Mouse (Mus musculus): ENCODE measurements at regions not wholly inside any gene's neighbourhood (a gene's known extent, or its start where the extent isn't known, plus 50 kb on each side); places are given as distances from the start of the nearest gene placed in this dataset.

- ATAC-seq = no peak
- H3K9me3 ChIP-seq (replicated peaks; ENCODE audit: control insufficient read depth, low read length, poor library complexity, severe bottlenecking) = no peaks in the 10 kb centered on the region
- H3K4me2 ChIP-seq (ENCODE audit: low read length) = no peak overlapping the region
- 88% methylated on average over 1 of the region's 1 CpGs for WGBS
- H3K4me3 ChIP-seq (ENCODE audit: low read depth, low read length) = no peak overlapping the region
- H3K27ac ChIP-seq (ENCODE audit: low read length) = no peak overlapping the region
- H3K27me3 ChIP-seq (ENCODE audit: control insufficient read depth, insufficient read depth, low read depth, low read length) = no peaks in the 10 kb centered on the region
- 0 out of 2 replicates have a peak, but pooled peaks cover 3% of the 10 kb centered on the region for H3K4me1 ChIP-seq (ENCODE audit: control insufficient read depth, insufficient read depth, low read length)
- no peak overlapping the region for H3K9ac ChIP-seq (ENCODE audit: low read depth, low read length)
- H3K36me3 ChIP-seq (ENCODE audit: control insufficient read depth, insufficient read depth, low read length) = no peaks in the 10 kb centered on the region
Measured at GRCm38 (mm10) chr3:130841755-130842154, 111.6 kb upstream of the Rpl34 start.

- H3K9me3 ChIP-seq (replicated peaks; ENCODE audit: control insufficient read depth, low read length, poor library complexity, severe bottlenecking) = no peaks in the 10 kb centered on the region
- H3K27me3 ChIP-seq (ENCODE audit: control insufficient read depth, insufficient read depth, low read depth, low read length) = no peaks in the 10 kb centered on the region
- no peak overlapping the region for H3K27ac ChIP-seq (ENCODE audit: low read length)
- no peak overlapping the region for H3K9ac ChIP-seq (ENCODE audit: low read depth, low read length)
- no peak overlapping the region for H3K4me3 ChIP-seq (ENCODE audit: low read depth, low read length)
- no peaks in the 10 kb centered on the region for H3K36me3 ChIP-seq (ENCODE audit: control insufficient read depth, insufficient read depth, low read length)
- no peak overlapping the region for H3K4me2 ChIP-seq (ENCODE audit: low read length)
- ATAC-seq = no peak
- 0 out of 2 replicates have a peak, but pooled peaks cover 3% of the 10 kb centered on the region for H3K4me1 ChIP-seq (ENCODE audit: control insufficient read depth, insufficient read depth, low read length)
- WGBS = 82% methylated on average over 9 of the region's 9 CpGs
Measured at GRCm38 (mm10) chr3:130839924-130840440, 109.8 kb upstream of the Rpl34 start.

- Histone ChIP-seq H3K4me2 (ENCODE audit: low read length) (no peak overlapping the region), H3K27me3 (ENCODE audit: control insufficient read depth, insufficient read depth, low read depth, low read length) (no peaks in the 10 kb centered on the region), H3K9me3 (replicated peaks; ENCODE audit: control insufficient read depth, low read length, poor library complexity, severe bottlenecking) (no peaks in the 10 kb centered on the region), H3K9ac (ENCODE audit: low read depth, low read length) (no peak overlapping the region), H3K27ac (ENCODE audit: low read length) (peak overlapping the region; percentile 55; the same call in 1 of the 2 replicates), H3K36me3 (ENCODE audit: control insufficient read depth, insufficient read depth, low read length) (no peaks in the 10 kb centered on the region), H3K4me1 (ENCODE audit: control insufficient read depth, insufficient read depth, low read length) (0 out of 2 replicates have a peak, but pooled peaks cover 3% of the 10 kb centered on the region), H3K4me3 (ENCODE audit: low read depth, low read length) (no peak overlapping the region)
- WGBS = 67% methylated on average over 19 of the region's 19 CpGs
- peak; percentile 42; the same call in 1 of the 2 replicates for ATAC-seq
Measured at GRCm38 (mm10) chr3:130838626-130839422, 108.6 kb upstream of the Rpl34 start.

- 48% methylated on average over 5 of the region's 5 CpGs for WGBS
- Histone ChIP-seq H3K4me3 (ENCODE audit: low read depth, low read length) (no peak overlapping the region), H3K9me3 (replicated peaks; ENCODE audit: control insufficient read depth, low read length, poor library complexity, severe bottlenecking) (no peaks in the 10 kb centered on the region), H3K27ac (ENCODE audit: low read length) (no peak overlapping the region), H3K4me2 (ENCODE audit: low read length) (no peak overlapping the region), H3K27me3 (ENCODE audit: control insufficient read depth, insufficient read depth, low read depth, low read length) (no peaks in the 10 kb centered on the region), H3K9ac (ENCODE audit: low read depth, low read length) (no peak overlapping the region), H3K36me3 (ENCODE audit: control insufficient read depth, insufficient read depth, low read length) (no peaks in the 10 kb centered on the region), H3K4me1 (ENCODE audit: control insufficient read depth, insufficient read depth, low read length) (no peaks in the 10 kb centered on the region)
- no peak for ATAC-seq
Measured at GRCm38 (mm10) chr3:130833722-130834121, 103.5 kb upstream of the Rpl34 start.

GRCm38 (mm10) chr3:130833082-130833481 is 102.9 kb upstream of the Rpl34 start:
- 49% methylated on average over 9 of the region's 9 CpGs for WGBS
- H3K4me1 ChIP-seq (ENCODE audit: control insufficient read depth, insufficient read depth, low read length) = no peaks in the 10 kb centered on the region
- H3K4me3 ChIP-seq (ENCODE audit: low read depth, low read length) = no peak overlapping the region
- H3K27me3 ChIP-seq (ENCODE audit: control insufficient read depth, insufficient read depth, low read depth, low read length) = no peaks in the 10 kb centered on the region
- no peaks in the 10 kb centered on the region for H3K36me3 ChIP-seq (ENCODE audit: control insufficient read depth, insufficient read depth, low read length)
- H3K9ac ChIP-seq (ENCODE audit: low read depth, low read length) = no peak overlapping the region
- no peaks in the 10 kb centered on the region for H3K9me3 ChIP-seq (replicated peaks; ENCODE audit: control insufficient read depth, low read length, poor library complexity, severe bottlenecking)
- no peak overlapping the region for H3K27ac ChIP-seq (ENCODE audit: low read length)
- no peak overlapping the region for H3K4me2 ChIP-seq (ENCODE audit: low read length)
- no peak for ATAC-seq

- H3K27ac ChIP-seq (ENCODE audit: low read length) = no peak overlapping the region
- no peak overlapping the region for H3K4me2 ChIP-seq (ENCODE audit: low read length)
- no peaks in the 10 kb centered on the region for H3K36me3 ChIP-seq (ENCODE audit: control insufficient read depth, insufficient read depth, low read length)
- H3K4me3 ChIP-seq (ENCODE audit: low read depth, low read length) = no peak overlapping the region
- WGBS = 74% methylated on average over 6 of the region's 6 CpGs
- H3K27me3 ChIP-seq (ENCODE audit: control insufficient read depth, insufficient read depth, low read depth, low read length) = no peaks in the 10 kb centered on the region
- no peaks in the 10 kb centered on the region for H3K9me3 ChIP-seq (replicated peaks; ENCODE audit: control insufficient read depth, low read length, poor library complexity, severe bottlenecking)
- ATAC-seq = no peak
- H3K9ac ChIP-seq (ENCODE audit: low read depth, low read length) = no peak overlapping the region
- no peaks in the 10 kb centered on the region for H3K4me1 ChIP-seq (ENCODE audit: control insufficient read depth, insufficient read depth, low read length)
Measured at GRCm38 (mm10) chr3:130831788-130832187, 101.6 kb upstream of the Rpl34 start.

GRCm38 (mm10) chr3:130828346-130828745 is 98.1 kb upstream of the Rpl34 start:
- 69% methylated on average over 4 of the region's 4 CpGs for WGBS
- Histone ChIP-seq H3K4me3 (ENCODE audit: low read depth, low read length) (no peak overlapping the region), H3K9ac (ENCODE audit: low read depth, low read length) (no peak overlapping the region), H3K9me3 (replicated peaks; ENCODE audit: control insufficient read depth, low read length, poor library complexity, severe bottlenecking) (no peaks in the 10 kb centered on the region), H3K27ac (ENCODE audit: low read length) (no peak overlapping the region), H3K4me2 (ENCODE audit: low read length) (no peak overlapping the region), H3K27me3 (ENCODE audit: control insufficient read depth, insufficient read depth, low read depth, low read length) (no peaks in the 10 kb centered on the region), H3K36me3 (ENCODE audit: control insufficient read depth, insufficient read depth, low read length) (no peaks in the 10 kb centered on the region), H3K4me1 (ENCODE audit: control insufficient read depth, insufficient read depth, low read length) (no peaks in the 10 kb centered on the region)
- no peak for ATAC-seq

- WGBS = 74% methylated on average over 4 of the region's 4 CpGs
- H3K9ac ChIP-seq (ENCODE audit: low read depth, low read length) = no peak overlapping the region
- no peaks in the 10 kb centered on the region for H3K36me3 ChIP-seq (ENCODE audit: control insufficient read depth, insufficient read depth, low read length)
- H3K9me3 ChIP-seq (replicated peaks; ENCODE audit: control insufficient read depth, low read length, poor library complexity, severe bottlenecking) = no peaks in the 10 kb centered on the region
- H3K27ac ChIP-seq (ENCODE audit: low read length) = no peak overlapping the region
- no peaks in the 10 kb centered on the region for H3K4me1 ChIP-seq (ENCODE audit: control insufficient read depth, insufficient read depth, low read length)
- H3K4me3 ChIP-seq (ENCODE audit: low read depth, low read length) = no peak overlapping the region
- no peaks in the 10 kb centered on the region for H3K27me3 ChIP-seq (ENCODE audit: control insufficient read depth, insufficient read depth, low read depth, low read length)
- ATAC-seq = no peak
- no peak overlapping the region for H3K4me2 ChIP-seq (ENCODE audit: low read length)
Measured at GRCm38 (mm10) chr3:130827934-130828333, 97.7 kb upstream of the Rpl34 start.

- Histone ChIP-seq H3K4me3 (ENCODE audit: low read depth, low read length) (no peak overlapping the region), H3K4me2 (ENCODE audit: low read length) (no peak overlapping the region), H3K36me3 (ENCODE audit: control insufficient read depth, insufficient read depth, low read length) (no peaks in the 10 kb centered on the region), H3K4me1 (ENCODE audit: control insufficient read depth, insufficient read depth, low read length) (no peaks in the 10 kb centered on the region), H3K27ac (ENCODE audit: low read length) (no peak overlapping the region), H3K9ac (ENCODE audit: low read depth, low read length) (no peak overlapping the region), H3K9me3 (replicated peaks; ENCODE audit: control insufficient read depth, low read length, poor library complexity, severe bottlenecking) (no peaks in the 10 kb centered on the region), H3K27me3 (ENCODE audit: control insufficient read depth, insufficient read depth, low read depth, low read length) (no peaks in the 10 kb centered on the region)
- no peak for ATAC-seq
- 72% methylated on average over 6 of the region's 6 CpGs for WGBS
Measured at GRCm38 (mm10) chr3:130827021-130827420, 96.8 kb upstream of the Rpl34 start.

Data from midbrain, embryonic 16.5 days (tissue).